Mouse (Mus musculus) layer of hippocampus, postnatal 14 days (tissue): Measurements from ENCODE around the gene Cavin4. TPM values are rescaled to one million over a fixed set of nuclear protein-coding genes. Genes with fewer than 3 reads are reported as not detected.

ENCODE experiments used
- DNase-seq, 2 experiments: peaks; one replicate each; pipeline ENCODE4 v3.0.0; 2021 to 2022; ENCODE audit warnings: low spot score in 2 of 2, mixed read lengths in 1 of 2
- long read RNA-seq, 2 experiments: library from polyadenylated mRNA; stranded (forward); transcript quantifications; one replicate each; pipeline ENCODE4 v2.0.0; 2021
- total RNA-seq, 2 experiments: library from RNA; stranded (reverse); gene quantifications; 2 replicates each; pipeline ENCODE4 v1.2.3; 2021

Cavin4 gene
- 1 to 10 TPM; 2.2 to 3.1 TPM for total RNA-seq
- long read RNA-seq, experiment 1: 0 reads
- long read RNA-seq, experiment 2: 0 reads

DNA sequence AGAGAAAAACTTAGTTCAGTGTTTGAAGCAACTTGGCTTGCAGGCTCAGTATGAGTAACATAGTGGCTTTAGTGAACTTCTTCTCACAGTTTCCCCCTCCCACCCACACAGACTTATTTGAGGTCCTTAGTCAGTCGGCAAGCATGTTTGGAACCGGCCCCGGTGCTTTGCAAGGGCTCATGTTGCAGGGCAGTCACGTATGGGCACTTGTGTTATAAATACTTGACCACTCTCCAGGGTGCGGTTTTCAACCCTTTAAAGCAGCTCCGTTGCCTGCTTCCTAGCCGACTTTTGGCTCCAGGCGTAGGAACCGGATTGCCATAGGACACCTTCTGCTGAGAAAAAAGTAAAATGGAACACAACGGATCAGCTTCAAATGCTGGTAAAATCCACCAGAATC lies at the start of gene Cavin4:
Gene Cavin4, plus strand, starts transcription at position 244 of the 400 bp plus-strand sequence.
- DNase-seq: no peak

DNA sequence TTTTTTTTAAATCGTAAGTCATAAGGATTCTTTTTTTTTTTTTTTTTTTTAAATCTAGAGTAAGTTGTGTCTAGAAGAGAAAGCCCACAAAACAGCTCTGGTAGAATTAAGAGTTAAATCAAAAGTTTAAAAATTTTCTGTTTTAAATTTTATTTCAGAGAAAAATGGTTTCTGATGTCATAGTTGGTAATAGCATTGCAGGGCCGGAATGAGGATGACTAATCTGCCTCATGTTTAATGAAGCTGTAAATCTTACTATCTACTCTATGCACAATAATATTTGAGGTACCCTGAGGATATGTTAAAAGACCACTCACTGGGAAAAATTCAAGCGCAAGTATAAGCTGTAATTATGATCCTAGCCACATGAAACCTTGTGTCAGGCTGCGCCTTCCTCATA lies 47.8 kb upstream of the Cavin4 start:
- no peak for DNase-seq

DNA sequence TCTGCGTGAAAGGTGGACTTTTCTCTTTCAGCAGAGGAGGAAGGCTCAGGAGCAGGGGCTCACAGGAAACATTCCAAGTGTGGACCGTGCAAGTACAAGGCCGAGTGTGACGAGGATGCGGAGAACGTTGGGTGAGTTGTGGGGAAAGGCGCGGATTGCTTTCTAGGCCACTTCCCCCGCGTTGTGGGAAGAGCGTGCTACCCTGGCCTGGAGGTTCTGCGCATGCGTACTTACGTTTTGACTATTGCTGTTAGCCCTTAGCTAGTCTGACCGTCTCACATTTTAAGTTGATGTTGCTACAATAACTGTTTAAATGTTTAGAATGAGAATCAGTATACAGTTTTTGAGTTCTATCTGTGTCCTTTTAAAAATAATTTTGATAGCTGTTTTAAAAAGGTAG lies 46.1 kb upstream of the Cavin4 start:
- no peak for DNase-seq

DNA sequence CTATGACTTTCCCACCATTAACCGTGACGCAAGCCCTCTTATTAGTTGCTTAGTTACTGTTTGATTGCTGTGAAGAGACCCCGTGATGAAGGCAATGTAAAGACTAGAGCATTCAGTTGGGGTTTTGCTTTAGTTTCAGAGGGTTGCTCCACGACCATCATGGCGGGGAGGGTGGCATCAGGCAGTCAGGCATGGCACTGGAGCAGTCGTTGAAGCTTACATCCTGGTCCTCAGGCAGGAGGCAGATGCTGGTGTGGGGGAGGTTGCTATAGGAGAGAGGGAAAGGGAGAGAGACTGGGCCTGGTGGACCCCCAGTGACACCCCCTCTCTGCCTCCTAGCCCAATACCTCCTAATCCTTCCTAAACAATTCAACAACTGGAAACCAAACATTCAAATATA lies 43.2 kb upstream of the Cavin4 start:
- no peak for DNase-seq

DNA sequence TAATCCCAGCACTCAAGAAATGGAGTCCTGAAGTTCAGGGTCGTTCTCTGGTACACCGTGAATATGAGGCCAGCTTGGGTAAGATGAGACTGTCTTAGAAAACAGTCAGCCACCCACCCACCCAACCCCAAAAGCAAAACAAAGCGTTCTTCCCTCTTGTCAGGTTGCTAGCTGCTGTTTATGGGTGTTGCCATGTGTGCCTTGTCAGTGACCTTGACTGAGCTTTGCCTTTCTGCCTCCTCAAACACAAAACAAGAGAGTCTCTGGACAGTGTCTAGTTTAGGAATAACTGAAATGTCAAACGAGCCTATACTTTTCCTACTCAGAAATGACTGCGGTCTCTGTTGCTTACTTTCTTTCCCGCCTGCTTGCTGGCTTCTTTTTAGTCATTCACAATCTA lies 41.1 kb upstream of the Cavin4 start:
- no peak for DNase-seq

DNA sequence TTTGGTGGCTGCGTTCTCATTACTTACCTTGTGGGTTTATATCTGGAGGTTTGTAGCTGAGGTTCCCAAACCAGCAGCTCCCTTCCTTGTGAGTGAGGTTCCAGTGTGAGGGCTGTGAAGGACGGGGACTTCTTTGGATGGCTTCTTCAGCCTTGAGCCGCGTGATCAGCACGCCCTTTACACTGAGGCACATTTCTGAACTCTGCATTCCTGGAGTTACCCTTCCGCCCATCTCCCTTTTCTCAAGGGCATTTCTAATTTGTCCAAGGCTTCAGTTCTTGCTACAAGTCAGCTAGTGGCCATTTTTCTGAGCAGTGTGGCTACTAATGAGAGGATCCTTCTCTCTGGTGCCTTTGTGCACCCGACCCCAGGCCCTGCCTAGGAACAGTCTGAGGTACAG lies 40.4 kb upstream of the Cavin4 start:
- DNase-seq: no peak

DNA sequence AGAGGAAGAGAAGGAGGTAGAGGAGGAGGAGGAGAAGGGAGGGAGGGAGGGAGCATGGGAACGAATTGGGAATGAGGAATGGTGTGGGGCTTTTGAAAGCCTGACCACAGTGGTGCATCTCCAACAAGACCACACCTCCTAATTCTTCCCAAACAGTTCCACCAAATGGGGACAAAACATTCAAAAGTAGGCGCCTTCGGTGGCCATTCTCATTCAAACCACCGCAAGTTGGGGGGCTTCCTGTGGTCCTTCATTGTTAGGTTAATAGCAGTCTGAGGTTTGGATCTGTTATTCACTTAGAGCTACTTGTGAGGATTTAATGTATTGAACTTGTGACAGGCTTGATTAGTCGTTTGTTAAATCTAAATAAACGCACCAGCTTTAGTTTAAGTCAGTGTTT lies 38.4 kb upstream of the Cavin4 start:
- DNase-seq: no peak

DNA sequence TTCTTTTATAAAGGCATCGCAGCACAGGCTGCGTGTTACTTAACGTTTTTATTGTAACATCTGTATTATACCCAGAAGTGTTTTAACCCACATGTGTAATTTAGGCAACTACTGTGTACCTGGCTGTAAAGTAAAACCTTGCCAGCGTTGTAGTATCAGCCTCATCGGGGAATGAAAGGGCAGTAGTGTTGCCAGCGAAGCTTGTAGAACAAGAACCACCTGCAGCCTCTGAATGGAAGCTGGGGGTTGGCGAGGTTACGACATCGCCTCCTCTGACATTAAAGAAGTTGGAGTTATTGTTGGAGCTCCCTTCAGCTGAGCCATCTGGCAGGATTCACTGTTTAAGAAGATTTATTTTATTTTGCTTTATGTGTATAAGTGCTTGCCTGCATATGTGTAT lies 37.5 kb upstream of the Cavin4 start:
- no peak for DNase-seq

DNA sequence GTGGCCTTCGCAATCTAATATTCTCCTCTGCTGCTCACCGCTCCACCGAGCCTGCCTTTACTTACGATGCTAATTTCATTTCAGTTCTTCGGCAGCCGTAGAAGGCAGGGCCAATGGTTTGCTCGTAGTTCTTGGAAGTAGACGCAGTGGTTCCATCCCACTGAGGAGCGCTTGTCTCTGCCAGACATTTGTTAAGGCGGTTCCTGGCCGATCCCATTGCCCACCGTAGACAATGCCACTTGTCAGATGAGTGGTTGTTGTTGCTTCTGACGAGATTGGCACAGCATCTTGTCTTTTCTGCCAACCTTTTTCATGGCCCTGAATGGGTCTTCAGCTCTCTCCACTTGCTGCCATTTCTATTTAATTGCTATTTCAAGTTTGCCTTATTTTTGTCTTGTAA lies 33.9 kb upstream of the Cavin4 start:
- peak in 1 of 2 experiments; percentile 62 for DNase-seq

DNA sequence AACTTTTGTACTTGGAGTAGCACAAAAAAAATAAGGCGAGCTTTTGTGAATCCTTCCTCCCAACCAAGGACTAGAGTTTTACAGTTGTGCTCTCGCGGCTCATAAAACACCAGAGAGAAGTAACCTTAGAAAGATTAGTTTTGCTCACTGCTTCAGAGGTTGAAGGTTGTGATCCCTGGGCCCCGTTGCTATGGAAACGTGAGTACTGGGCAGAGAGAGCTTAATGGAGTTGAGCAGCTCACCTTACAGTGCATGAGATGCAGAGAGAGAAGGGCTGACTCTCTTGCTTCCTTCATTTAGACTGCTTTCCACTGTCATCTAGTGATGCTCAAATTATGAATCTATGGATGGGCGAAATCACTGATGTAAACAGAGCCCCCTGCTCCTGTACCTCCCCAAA lies 29.8 kb upstream of the Cavin4 start:
- no peak for DNase-seq

DNA sequence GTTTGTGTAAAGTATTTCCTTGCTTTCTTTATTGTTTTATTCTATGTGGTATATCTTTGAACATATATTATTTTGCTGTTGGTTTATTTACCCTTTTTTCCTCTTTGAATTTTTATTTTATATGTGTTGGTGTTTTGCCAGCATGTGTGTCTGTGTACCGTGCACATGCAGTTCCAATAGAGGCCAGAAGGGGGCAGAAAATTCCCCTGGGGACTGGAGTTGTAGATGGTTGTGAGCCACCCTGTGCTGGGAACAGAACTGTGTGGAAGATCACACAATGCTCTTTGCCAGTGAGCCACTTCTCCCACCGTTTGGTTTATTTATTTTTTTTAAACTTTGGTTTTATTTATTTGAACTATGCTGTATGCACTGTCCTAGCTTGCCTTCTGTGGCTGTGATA lies 29.3 kb upstream of the Cavin4 start:
- DNase-seq: no peak

DNA sequence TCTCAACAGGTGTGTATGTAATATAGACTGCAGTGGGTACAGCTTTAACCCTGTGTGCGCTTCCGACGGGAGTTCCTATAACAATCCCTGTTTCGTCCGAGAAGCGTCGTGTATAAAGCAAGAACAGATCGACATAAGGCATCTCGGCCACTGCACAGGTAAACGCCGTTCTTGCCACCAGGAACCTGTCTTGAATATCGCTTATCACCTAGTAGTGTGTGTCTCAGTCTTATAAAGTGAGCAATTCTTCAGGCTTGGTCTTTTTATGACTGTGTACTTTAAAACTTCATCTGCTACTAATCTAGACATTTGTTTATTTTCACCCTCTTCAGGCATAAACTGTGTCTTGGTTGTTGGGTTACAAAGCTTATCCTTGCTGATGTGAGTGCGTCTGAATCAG lies 26.5 kb upstream of the Cavin4 start:
- no peak for DNase-seq

DNA sequence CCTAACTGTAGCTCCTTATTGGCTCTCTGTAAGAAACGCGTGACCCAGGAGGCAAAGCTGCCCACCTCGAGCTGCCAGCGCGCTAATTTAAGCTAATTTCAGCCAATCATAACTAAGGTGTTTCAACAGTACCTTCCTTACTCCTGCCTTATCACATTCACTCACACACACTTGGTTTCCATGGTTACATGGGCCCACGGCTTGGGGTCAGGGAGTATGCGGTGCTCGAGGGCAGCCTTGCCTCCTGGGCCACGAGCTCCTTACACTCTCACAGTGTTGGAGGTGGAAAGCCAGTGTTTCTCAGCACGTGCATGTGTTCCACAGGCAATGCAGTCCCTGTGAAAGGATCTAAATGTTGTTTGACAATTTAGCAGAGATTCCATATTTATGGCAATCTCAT lies 25.2 kb upstream of the Cavin4 start:
- DNase-seq: no peak

DNA sequence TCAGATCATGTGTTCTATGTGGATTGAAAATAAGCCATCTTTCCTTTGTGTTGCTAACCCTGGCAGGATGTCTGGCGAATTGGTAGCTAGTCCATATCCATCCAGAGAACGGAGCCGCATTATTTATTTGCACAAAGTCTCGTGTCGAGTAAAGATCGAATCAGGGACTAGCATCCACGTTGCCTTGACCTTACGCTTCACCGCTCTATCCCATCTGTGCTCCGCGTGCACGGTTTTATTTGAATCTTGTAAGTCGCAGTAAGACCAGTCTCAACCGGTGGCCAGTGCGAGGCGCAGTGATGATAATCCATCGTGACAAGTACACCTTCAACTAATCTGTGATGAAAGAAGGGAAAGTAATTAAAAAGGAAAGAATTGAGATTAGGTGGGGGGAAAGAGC lies 23.8 kb upstream of the Cavin4 start:
- DNase-seq: no peak

DNA sequence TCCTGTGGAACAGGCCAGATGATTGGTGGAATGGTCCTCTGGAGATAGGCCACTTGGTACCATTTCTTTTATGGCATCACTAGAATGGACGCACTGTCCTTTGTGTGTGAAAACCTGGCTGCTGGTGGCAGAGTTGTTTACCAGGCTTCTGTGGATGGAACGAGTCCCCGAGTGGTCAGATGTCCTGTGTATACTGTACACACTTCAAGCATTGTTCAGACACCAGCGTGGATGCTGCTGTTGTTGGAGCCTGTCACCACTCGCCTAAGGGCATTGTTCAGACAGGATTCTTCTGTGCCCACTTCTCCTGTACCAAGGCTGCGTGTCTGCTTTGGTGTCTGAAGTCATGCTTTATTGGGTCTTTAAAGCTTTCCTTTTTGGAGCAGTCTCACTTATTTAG lies 19.5 kb upstream of the Cavin4 start:
- no peak for DNase-seq

DNA sequence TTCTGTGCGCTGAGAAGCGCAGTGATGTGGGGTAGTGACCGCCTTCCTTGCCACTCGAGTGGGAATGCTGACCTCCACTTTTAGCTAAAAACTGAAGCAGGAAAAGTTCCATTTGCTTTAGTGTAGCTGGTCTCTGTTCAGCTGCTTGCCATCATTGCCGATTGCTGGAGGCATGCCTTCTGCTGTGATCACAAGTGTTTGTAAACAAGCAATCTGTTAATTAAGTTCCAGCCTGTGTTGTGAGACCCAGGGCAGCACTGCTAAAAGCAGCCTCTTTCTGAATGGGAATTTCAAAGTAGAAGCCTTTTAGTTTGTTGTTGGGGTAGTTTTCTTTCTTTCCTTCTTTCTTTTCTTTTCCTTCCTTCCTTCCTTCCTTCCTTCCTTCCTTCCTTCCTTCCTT lies 17.2 kb upstream of the Cavin4 start:
- peak in 1 of 2 experiments; percentile 43 for DNase-seq

DNA sequence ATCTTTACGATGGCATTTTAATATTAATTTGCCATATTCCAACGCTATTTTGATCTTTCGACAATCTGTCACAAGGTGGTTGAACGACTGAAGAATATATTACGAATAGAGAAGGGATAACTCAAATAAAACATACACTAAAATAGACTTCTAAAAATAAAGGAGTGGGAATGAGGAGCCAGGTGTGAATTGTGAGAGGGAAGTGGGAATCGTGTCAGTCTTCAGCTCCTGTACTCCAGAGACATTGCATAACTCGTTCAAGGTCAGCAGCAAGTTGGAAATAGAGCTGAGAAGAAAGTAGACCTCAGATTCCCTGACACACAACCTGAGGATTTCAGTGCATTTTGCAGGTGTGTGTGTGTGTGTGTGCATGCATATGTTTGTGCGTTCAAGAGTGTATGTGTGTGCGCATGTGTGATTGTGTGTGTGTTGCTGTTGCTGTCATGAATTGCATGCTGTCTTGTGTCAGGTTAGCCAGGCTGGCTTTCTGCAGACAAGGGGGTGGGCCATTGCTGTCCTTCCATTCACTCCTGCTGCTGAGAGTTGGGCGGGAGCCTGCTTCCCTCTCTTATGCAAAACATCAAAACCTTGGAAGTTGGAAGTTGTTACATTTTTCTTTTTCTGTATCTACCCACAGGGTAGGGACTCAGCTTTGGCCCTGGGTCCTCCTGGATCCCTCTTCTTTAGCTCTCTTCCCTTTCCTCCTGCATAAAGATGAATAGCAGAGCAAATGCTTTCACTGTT lies 12.5 kb upstream of the Cavin4 start:
- no peak for DNase-seq

DNA sequence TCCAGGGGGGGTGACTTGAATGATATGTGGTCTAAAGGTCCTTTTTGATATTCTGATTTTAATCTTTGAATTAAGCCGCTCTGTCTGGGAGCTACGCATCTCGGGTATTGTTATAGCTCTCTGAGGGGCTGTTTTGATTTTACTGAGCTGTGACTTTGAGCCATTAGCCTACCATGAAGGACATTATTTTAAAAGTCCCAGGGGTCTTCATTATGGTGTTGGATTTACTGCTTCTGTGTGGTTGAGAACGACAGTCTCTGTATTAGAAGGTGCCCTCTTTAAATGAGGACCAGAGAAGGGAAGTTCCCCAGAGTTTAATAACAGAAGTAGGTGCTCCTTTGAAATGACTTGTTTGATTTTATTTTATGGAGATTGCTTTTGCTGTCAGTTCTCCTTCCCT lies 9.2 kb upstream of the Cavin4 start:
- DNase-seq: no peak

DNA sequence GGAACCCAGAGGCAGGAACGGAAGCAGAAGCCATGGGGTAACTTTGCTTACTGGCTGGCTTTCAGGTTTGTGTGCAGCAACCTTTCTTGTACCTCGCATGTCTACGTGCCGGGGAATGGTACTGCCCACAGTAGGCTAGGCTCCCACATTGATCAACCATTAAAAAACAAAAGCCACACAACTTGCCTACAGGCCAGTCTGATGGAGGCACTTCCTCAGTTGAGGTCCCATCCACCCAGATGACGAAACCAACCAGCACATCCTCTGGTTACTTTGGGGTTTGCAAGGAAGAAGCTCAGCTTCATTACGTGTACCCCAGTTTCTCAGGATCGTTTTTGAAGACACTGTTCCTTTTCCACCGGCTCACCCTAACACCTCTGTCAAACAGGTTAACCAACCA lies 6.8 kb upstream of the Cavin4 start:
- no peak for DNase-seq

DNA sequence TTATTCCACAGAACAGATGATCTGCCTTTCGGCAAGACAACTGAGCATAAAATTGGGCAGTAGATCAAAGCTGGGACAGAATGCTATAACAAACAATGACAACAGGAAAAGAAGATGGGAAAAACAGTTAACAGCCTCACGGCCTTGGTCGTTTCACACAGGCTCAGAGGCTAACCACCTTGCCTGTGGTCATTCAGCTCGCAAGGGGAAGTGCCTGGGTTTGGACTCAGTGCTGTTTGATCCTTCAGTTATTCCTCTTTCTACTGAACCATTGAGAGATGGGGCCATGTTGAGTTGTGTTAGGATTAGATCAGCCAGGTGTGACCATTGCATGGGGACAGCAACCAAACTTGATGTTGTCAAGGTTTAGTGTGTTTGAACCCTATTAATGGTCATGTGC lies 3.2 kb upstream of the Cavin4 start:
- DNase-seq: no peak

DNA sequence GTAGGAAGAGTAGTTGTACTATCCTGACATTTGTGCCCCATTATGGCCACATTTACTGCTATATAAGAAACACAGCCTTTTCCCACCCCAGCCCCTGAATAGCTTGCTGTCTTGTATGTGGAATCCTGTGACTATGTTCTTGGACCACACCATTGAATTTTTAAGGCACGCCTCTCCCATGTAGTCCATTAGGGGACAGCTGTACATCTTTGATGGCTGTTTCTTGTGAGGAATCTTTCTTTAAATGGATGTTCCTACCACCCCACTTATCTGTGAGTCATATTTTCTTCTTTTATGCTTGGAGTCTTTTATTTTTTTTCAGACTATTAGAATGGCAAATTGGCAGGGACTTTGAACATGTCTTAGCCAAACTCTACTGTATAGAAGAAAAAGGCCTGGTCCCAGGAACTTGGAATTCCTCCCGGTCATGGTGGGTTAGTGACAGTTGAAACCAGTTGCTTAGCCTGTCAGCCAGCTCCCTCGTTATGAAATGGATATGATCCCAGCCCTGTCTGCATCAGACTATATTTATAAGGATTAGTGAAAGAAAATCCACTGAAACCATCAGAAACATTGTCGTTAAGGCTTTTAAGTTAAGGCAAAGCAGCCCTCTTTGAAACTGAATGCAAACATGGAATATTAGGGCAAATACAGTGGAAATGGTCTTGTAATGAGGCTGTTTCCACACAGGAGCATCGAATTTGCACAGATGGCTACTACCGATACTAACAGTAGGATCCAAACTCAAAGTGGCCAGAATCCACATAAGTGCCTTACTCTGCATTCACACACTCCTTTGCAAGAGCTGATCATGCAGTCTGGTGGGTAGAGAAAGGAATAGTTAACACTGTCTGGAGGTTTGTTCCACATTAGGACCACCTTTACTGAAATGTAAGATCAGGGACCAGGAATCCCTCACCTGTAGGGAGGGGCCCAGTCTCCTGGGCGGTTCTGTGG lies 2.4 kb upstream of the Cavin4 start:
- no peak for DNase-seq

DNA sequence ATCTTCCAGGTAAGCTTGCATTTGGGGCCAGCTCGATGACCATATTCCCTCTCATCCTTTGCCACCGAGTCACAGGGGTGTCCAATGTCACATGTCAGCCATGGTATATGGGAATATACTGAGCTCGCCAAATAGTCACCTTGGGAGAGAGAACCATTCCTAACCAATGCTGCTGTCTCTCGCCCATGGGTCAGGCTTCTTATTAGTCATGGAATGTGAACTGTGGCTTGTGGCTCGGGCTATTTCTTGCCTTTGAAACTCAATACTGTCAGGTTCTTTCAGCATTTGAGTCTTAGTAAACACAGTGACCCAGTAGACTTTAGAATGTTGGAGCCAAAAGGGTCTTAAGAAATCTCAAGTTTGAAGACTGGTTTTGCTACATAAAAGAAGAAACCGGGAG lies 707 bp downstream of the Cavin4 start:
- DNase-seq: no peak
